Mouse (Mus musculus) E14TG2a.4 (cell line): Measurements from ENCODE around the gene Cd72.

Experiments
- CTCF ChIP-seq: conservative IDR thresholded peaks from 2 replicates; pipeline ENCODE4 v1.5.1; 2014; ENCODE audit warnings: low read length
- POU5F1 ChIP-seq: IDR thresholded peaks from 2 replicates; pipeline ENCODE4 v1.6.1; 2014; ENCODE audit warnings: low read length, borderline replicate concordance

DNA sequence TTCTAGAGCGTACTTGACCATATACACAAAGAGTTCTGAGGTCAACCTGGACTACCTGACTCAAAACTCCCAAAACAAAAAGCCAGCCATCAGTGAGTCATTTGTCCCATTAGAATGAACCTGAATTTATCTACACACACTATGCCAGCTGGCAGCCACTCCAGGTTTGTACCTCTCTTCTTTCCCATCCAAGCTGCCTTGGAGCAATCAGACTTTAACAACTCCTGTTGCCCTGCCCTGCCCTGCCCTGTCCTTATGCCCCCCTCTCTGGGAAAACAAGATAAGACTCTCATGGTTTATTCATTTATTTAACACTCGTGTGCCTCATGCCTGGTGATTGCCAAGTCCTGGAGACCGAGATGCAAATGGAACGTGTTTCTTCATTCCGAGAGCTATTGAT is 36.4 kb upstream of the Cd72 start:
- no peak for TF ChIP-seq CTCF
- no peak for TF ChIP-seq POU5F1
